Mouse (Mus musculus) CH12F3 (cell line): Measurements from ENCODE around the gene Mamdc2.
"Not testable (repeated sequence)": the region's sequence is repeated elsewhere in the genome, so short reads cannot be mapped to it uniquely, and the experiment has no call there.

Source experiments
- in situ Hi-C: fragments of 300-500 bp; cut with MboI; formaldehyde crosslinking; loops from 2 replicates; pipeline ENCODE4 v1.14.3; 2020; ENCODE audit warnings: low sequenced_read_pairs

Gene Mamdc2

DNA sequence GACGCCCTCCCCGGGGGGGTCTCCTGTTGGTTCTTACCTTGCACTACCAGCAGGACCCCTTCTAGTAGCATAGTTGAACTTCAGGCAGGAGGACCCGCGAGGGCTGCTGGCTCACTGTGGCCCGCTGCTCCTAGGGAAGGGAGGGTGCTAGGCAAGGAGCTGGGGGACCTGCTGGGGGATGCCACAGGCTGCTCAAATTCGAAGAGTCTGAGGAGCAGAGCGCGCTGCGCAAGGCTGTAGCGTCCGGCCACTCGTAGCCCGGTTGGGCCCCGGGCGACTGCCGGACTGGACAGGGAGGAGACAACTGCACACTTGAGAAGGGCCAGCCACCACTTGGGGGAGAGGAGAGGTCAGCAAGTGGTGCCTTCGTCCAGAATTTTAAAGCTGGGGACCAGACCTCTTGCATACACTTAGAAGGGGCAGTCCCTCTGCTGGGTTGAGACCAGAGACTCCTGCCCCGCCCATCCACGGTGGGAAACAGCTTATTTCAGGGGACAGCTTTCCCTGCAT, at the start of gene Mamdc2:
Mamdc2 (minus strand) TSS at position 455 of the 510 bp plus-strand sequence.
- in situ Hi-C loops = no loop called here

DNA sequence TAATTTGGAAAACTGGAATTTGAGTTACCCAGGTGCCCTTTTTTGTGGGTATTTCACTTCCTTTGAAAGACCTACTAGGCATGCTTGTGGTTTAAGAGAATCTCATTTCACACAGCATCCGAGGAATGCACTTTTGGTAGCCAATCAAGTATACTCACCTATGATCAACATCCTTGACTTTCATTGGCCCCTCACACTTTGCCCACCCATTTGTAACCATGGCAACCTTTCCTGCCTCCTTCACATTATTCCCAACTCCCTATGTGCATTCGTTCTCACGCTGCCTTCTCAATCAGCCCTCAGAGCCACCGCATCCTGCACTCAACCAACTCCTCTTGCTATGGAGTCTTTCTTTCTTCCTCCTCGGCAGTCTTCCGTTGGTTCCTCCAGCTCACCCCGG, 49.8 kb upstream of the Mamdc2 start:
- in situ Hi-C loops = no loop called here

DNA sequence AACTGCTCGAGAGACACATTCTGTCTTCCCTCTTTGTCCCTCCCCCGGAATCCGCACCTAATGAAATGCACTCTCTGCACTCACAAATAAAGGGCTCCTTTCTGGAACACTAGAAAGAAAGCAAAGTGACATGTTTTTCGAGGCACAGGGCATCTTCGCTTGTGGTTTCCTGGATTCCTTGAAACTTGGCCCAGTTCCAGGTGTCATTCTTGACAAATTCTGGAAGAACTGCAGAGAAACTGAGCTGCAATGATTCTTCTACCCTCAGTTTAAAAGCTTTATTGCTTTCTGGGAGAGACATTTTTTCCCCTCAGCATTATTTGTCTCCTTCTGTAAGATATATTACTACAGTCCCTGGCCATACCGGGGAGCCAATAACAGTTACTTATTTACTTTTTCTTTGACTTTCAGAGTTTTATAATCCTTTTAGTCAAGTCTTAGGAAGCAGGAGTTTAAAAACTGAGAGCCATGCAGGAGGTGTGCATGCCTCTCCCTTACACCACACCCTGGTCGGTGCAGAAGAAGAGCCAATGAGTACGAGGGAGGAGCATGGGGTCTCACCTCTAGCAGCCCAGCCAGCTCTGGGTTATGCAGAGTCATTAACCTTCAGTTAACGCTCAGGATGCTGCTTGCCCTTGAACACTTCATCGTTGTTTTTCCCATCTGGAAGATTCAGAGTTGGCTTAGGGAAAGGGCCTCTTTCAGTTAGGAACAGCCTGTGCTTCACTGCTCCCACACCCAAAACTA, 49.1 kb upstream of the Mamdc2 start:
- in situ Hi-C loops = no loop called here

DNA sequence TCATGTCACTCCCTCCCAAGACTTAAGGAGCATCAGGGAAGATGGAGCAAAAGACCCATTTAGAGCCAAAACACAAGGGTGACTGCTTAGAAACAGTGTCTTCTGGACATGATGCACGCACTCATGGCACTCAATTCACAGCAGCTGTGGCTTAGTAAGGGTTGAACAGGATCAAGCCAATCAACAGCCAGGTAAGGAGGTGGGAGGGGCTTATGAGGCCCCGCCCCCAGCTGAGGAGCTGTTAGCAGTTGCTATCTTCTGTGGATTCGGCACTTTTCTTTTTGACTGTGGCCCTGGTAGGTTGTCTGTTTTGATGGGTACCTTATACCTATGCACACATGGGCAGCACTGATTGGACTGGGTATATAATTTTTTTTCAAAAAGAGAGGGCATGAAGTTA, 48.3 kb upstream of the Mamdc2 start:
- in situ Hi-C loops = no loop called here

DNA sequence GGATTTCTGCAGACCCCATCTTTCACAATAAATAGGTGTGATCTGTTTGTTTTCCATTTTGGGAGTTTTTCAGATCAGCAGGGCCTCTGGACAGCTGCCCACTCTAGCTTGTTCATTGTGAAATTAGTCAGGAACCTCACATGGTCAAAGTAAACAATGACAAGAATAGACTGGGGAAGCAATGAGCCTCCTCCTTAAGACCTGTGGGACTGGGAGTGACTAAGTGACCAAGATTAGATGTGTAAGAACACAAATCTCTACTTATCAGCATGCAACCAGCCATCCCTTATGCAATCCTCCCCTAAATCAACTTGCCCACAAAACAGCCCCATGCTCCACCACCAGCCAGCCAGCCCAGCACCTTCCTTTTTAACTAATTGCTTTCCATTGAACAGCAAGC, 44.4 kb upstream of the Mamdc2 start:
- in situ Hi-C loops = no loop called here

DNA sequence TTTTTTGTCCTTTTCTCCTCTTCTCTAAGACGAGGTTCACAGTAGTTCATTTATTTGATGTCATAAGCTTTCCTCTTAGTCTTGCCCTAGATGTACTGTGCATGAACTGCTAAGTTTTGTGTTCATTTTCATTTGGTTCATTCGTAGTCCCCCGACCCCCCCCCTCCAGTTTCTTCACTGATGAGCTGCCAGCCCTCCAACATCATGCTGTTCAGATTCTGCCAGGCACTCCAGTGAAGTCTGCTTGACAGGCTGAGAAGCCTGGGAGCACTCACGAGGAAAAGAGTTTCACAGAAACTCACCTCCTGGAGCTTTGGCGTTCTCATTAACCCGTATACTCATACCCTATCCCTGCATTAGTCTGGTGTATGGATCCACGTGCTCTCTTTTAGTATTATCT, 42.5 kb upstream of the Mamdc2 start:
- in situ Hi-C loops = not testable (repeated sequence)

DNA sequence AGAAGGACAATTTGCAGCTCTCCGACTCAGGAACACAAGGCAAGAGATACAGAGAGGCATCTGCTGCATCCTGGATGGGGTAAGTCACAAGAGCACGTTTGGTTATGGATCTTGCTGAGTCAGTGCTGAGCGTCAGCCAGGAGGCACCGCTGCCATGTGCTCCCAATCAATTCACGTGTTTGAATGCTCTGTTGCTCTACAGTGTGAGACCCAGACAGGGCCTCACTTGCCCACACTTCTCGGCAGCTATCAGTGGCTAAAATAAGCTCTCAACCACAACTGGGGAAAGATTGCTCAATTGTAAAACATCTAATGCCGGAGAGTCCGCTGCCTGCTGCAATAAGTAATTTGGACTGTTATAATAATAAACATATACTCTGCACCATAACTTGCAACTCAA, 41.5 kb upstream of the Mamdc2 start:
- in situ Hi-C loops = no loop called here

DNA sequence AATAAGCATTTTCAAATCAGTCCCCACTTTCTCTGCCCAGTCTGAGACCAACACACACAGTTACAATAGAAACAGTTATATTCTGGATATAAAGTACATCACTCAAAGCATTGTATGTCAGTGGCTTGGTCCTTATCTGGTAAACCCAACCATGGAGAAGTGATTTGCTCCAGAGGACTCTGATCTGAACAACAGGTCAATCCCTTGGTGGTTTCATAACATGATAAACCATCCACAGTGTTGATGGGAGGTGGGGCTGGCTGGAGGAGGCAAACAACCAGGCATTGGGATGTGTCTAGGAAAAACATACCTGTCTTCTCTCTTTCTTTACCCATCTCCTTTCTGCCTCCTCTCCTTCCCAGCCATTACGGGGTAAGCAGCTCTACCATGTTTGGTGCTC, 39.2 kb upstream of the Mamdc2 start:
- in situ Hi-C loops = no loop called here

DNA sequence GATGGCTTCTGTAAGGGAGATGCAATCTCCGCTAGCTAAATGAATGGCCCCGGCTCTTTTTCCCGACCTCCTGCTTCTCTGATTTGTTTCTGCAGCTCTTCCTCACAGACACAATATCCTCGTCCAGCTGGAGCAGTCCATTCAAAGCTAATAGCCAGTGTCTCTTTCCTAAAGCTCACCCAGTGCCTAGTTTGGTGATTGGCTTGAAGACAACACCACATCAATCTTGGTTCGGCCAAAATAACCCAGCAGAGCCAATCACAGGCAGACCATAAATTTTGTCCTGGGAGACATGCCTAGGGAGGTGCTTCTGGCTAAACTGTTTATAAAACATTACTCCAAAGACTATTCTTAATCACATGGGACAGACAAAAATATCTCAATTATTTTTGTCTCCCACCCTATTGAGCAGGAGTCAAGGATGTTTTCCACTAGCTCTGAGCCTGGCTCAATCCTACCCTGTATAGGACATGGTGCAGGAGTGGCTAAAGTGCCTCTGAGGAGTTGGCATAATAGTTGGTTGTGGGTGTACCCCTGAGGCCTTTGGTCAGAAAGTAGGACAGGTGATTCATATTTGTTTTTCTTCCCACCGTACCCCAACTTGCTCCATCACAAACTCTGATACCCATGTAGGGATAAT, 38.5 kb upstream of the Mamdc2 start:
- in situ Hi-C loops = no loop called here

DNA sequence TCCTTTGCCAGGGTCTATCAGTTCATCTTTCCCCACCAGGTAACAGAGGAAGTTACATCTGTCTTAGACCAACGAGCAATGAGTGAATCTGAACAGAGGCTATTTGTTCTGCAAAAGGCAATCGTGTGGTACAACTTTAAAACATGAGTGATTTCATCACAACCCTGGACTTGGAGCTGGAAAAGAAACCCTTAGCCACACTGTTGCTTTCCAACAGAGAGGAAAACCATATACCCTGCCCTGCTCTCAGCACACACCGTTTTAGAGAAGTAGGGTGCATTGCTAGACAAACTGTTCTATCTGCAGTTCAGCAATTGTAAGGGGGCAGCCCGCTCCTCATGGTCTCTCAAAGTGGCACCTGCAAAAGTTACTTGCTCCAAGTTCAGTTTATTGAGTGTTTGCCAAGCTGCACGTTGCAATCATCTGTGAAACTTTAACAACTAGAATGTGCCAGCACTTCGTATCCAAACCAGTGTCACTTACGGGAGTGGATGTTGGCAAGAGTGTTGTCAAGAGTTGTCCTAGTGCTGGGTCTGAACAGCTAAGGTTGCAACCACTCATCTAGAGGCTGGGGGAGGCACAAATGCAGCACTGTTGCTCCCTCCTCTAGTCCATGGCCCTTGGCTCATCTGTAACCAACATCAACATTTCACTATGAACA, 37.8 kb upstream of the Mamdc2 start:
- in situ Hi-C loops = no loop called here

DNA sequence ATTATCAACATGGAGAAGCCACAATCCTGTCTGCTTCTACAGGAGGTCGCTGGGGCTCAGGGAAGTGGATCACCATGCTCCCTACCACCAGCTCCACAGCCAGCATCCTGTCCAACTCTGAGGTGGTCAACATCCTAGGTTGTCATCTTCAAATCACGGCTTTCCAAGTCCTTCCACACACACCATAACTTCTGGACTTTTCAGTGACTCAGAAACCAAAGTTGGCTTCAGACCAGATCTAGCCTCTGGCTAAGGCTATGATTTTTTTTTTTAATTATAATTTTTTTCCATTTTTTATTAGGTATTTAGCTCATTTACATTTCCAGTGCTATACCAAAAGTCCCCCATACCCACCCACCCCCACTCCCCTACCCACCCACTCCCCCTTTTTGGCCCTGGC, 34.3 kb upstream of the Mamdc2 start:
- in situ Hi-C loops = not testable (repeated sequence)

DNA sequence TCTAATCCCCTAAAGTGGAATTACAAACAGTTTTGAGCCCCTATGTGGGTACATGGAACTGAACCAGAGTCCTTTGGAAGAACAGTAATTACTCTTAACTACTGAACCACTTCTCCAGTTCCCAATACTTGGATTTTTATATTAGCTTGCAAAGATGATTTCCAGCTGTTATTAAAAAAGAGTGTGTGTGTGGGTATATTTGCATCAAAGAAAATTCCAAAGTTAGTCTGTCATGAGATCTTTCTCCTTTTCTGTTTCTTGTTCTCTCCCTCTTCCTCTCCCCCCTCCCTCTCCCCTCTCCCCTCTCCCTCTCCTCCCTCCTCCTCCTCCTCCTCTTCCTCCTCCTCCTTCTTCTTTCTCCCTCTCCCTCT, 31.3 kb upstream of the Mamdc2 start:
- in situ Hi-C loops = no loop called here

DNA sequence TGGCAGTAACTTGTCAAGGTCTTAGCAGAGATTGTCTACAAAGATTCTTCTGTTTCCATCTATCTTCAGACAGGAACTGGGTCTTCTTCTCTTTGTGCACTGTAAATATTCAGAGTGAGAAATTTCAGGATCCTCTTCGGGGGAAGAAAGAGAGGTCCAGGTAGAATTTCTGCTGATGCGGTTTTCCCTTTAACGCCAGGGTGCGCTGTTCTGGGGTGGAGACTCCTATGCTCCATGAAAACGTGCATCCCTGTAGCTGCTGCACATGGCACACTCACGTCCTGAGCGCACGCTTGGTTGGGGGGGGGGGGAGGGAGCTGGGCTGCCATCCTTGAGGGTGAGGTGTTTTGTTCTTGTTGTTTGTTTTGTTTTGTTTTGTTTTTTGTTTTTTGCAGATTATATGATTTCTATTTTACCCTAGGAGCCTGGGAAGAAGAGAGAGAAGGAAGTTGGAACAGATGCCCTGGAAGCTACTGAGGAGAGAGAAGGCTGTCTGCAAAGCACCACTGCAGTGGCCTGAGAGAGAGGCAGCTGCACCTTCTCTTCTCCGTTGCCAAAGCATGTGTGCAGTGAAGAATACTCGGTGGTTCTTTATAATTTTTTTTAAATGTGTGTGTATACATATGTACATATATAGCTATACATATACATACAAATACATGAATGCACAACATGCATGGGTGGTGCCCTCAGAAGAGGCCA, 30.8 kb upstream of the Mamdc2 start:
- in situ Hi-C loops = no loop called here

DNA sequence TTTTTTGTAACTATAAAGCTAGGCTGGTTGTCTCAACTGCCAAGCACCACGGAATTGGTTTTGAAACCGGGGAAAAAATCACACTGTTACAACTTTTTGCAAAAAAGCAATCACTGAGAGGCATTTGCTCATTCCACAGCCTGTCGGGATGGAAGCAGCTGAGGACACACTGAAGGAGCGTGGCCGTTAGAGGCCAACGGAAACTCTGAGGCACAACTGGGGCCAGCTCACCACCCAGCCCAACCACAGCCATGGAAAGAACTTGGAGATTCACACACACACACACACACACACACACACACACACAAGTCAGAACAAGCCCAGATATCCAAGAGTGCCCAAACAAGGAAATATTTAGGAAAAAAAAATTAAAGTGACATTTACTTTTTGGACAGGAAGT, 29.6 kb upstream of the Mamdc2 start:
- in situ Hi-C loops = no loop called here

DNA sequence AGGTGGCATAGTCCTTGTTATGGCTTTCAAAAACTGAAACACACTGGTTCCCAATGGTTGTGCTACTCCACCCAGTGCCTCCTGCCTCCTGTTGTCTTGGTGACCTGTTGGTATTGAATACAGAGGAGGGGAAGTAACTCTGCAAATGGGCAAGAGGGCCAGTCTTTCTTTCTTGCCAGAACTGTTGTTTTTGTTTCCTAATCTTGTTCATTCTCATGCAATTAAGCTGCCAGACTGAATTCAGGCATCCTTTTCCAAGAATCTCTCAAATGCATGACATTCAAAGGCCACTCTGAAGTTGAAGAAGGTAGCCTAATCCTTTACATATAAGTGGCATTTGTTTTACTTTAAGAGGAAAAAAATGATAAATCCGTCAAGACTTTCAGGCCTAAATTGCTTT, 19.6 kb upstream of the Mamdc2 start:
- in situ Hi-C loops = no loop called here

DNA sequence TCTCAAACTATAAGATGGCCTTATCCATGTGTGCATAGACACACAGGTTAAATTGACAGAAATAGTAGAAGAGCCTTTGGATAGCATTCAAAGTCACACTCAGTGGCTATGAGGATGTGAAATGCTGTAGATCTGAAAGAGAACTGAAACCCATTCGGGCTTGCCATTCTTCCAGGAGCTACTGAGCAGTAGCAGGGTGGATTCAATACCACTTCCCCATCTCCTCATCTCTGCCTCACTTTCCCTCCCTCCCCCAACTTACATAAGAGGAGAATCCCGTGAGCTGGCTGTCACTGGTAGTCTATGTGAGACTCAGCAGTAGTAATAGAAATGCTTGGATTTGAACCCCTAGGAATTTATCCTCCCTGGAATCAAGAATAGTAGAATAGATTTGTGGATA, 18.8 kb upstream of the Mamdc2 start:
- in situ Hi-C loops = no loop called here

DNA sequence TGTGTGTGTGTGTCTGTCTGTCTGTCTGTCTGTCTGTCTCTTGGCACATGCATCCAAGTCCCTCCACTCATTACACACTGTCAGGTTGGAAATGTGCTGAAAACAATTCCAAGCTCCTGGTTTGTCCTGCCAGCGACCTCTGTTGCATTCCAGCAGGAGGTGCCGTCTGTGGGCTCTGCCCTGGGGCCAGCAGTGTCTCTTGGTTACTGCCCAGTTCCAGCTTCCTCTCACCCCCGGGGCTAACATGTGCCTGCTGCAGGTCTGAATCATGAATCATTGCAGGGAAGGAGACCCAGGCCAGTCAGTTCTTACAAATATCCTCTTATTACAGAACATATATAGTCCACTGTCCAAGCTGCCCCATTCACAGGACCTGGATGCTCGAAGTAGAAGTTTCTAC, 9.2 kb upstream of the Mamdc2 start:
- in situ Hi-C loops = no loop called here

DNA sequence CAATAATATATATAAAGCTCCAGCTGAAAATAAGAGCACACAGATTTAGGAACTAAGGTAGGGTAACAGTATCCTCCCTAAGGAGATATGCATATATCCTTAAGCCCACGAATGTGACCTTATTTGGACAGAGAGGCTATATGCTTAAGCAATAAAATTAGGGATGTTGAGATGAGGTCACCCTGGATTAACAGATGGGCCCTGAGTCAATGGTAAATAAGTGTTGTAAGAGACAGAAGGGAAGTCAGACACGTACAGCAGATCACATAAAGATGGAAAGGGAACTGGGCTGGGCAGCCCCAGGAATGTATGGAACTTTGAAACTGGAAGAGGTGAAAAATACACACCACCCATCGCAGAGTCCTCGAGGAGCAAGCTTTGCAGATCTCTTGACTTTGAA, 3.1 kb upstream of the Mamdc2 start:
- in situ Hi-C loops = no loop called here

DNA sequence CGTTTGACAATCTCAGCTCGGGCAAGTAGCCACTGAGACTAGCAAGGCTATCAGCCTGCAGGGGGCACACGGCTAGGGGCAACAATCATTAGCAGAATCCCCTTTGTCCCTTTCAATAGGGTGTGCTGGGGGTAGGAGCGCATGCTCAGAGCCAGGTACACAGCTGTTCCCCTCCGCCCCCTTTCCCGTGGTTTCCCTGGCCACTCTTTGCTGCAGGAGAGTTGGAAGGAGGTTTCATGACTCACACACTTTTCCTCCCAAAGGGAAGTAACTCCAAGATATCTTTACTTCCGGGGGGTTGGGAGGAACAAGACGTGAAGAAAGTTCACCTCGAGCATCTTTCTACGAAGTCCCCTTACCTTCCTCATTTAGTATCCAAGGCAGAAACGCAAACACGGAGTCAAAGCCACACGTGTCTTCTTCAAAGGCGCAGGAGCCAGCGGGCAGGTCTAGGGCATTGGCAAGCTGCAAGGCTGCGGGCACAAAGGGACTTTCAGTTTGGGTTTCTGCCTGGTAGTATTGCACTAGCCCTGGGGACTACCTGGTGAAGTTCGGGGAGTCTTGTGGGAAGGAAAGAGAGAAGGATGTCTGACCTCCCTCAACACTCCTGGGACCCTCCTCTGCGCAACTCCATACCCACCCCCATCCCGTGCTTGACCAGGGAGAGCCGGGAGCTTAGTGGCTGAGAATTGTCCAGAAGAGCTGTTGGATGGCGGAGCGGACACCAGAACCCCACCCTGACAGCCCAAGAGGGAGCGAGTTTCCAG, 838 bp downstream of the Mamdc2 start:
- in situ Hi-C loops = no loop called here

DNA sequence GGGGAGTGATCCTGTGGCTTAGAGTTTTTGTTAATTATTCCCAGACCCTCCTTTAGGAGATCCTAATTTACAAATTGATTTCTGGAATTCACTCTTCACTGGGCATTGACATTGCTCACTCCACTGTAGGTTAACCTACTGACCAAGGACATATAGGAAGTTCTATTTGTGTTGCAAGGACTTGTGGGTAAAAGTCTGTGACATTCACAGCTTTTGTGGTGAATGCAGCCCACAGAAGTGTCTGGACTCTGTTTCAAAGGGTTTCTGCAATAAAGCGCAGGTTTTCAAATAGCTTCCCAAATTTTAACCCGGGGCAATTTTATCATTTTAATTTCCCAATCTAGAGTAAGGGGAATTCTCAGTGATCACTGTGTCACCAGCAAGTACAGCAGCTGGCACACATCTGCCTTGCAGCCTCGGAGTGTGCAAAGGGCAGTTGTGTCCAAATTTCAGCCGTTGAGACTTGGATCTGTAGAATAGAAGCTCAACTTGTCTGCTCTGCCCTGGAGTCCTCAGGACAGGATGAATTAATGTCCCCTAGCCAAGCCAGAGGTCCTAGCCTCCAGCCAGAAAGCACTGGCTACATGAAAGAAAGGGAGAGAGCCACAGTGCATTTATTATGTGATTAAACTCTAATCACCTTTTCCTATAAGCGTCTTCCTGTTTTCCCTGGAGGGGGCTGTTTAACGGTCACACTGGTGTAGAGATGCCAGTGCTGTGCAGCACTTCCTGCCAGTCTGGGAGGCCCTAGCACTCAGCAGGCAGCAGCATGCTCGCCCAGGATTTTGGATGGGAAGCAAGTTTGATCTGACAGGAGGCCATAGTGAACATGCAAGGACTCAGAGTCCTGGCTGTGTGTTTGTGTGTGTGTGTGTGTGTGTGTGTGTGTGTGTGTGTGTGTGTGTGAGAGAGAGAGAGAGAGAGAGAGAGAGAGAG, 3.1 kb downstream of the Mamdc2 start:
- in situ Hi-C loops = no loop called here
